Mouse (Mus musculus) retina, postnatal 7 days (tissue): Measurements from ENCODE around the gene Sec24c.
A peak's percentile ranks its signal among the peaks of the same experiment; 100 is the strongest.
"Not testable (repeated sequence)": the region's sequence is repeated elsewhere in the genome, so short reads cannot be mapped to it uniquely, and the experiment has no call there.

ENCODE experiments used
- DNase-seq: peaks from one replicate; pipeline ENCODE4 v3.0.0-alpha.2; 2012; ENCODE audit warnings: low read depth, low spot score

Sec24c gene

GRCm38 (mm10) chr14:20696986-20697385, 22.9 kb downstream of the Sec24c start:
- no peak for DNase-seq

GRCm38 (mm10) chr14:20698515-20698914, 24.4 kb downstream of the Sec24c start:
- no peak for DNase-seq

- no peak for DNase-seq
Observed at GRCm38 (mm10) chr14:20700362-20700761, 26.3 kb downstream of the Sec24c start.

GRCm38 (mm10) chr14:20701554-20701953, 27.4 kb downstream of the Sec24c start:
- no peak for DNase-seq

GRCm38 (mm10) chr14:20702096-20702740, 28.1 kb downstream of the Sec24c start:
- DNase-seq: no peak

- peak; percentile 82 for DNase-seq
Observed at GRCm38 (mm10) chr14:20702741-20703381, 28.8 kb downstream of the Sec24c start, which contains the start of gene Chchd1. Gene Chchd1 (plus strand): TSS chr14:20703006.

- DNase-seq: not testable (repeated sequence)
Observed at GRCm38 (mm10) chr14:20703461-20703860, 29.4 kb downstream of the Sec24c start.

- peak; percentile 84 for DNase-seq
Observed at GRCm38 (mm10) chr14:20707201-20708190, 33.4 kb downstream of the Sec24c start, which contains the start of gene Zswim8. Gene Zswim8 (plus strand): TSS chr14:20707552.

- no peak for DNase-seq
Observed at GRCm38 (mm10) chr14:20708239-20708638, 34.1 kb downstream of the Sec24c start.

- no peak for DNase-seq
Observed at GRCm38 (mm10) chr14:20713832-20714231, 39.7 kb downstream of the Sec24c start.

GRCm38 (mm10) chr14:20718443-20718842, 44.3 kb downstream of the Sec24c start:
- no peak for DNase-seq

- DNase-seq: no peak
Observed at GRCm38 (mm10) chr14:20719767-20720166, 45.7 kb downstream of the Sec24c start.

GRCm38 (mm10) chr14:20721371-20721770, 47.3 kb downstream of the Sec24c start:
- no peak for DNase-seq

- DNase-seq: no peak
Observed at GRCm38 (mm10) chr14:20723006-20723405, 48.9 kb downstream of the Sec24c start.

GRCm38 (mm10) chr14:20724043-20724442, 49.9 kb downstream of the Sec24c start:
- no peak for DNase-seq

- DNase-seq: no peak
Observed at GRCm38 (mm10) chr14:20725660-20726339, 51.7 kb downstream of the Sec24c start.

- no peak for DNase-seq
Observed at GRCm38 (mm10) chr14:20729871-20730270, 55.8 kb downstream of the Sec24c start.

GRCm38 (mm10) chr14:20730853-20731602, 56.9 kb downstream of the Sec24c start:
- no peak for DNase-seq

GRCm38 (mm10) chr14:20733041-20733951, 59.2 kb downstream of the Sec24c start:
- DNase-seq: no peak
